Mouse (Mus musculus) neural tube, embryonic 14.5 days (tissue): ENCODE results near the gene Rab29. TPM values are rescaled to one million over a fixed set of nuclear protein-coding genes. Genes with fewer than 3 reads are reported as not detected.
"Not testable (repeated sequence)": the region's sequence is repeated elsewhere in the genome, so short reads cannot be mapped to it uniquely, and the experiment has no call there.

Experiments used
- ATAC-seq: fragments of 200-750 bp; cut with Nextera tagmentation; 2 replicates; pipeline ENCODE4 v1.8.0; 2017; ENCODE audit warnings: low read depth, mild to moderate bottlenecking, moderate TSS enrichment, moderate library complexity
- H3K27ac ChIP-seq: fragments of 300-500 bp; sonication (generic); 2 replicates; pipeline ENCODE4 v1.5.1; 2014; ENCODE audit warnings: low read depth, mild to moderate bottlenecking, control low read depth, low read length, moderate library complexity, mixed read lengths
- H3K27me3 ChIP-seq: fragments of 300-500 bp; sonication (generic); 2 replicates; pipeline ENCODE4 v1.6.1; 2014; ENCODE audit warnings: low read length; ENCODE audit not compliant: control insufficient read depth, insufficient read depth
- H3K36me3 ChIP-seq: fragments of 300-500 bp; sonication (generic); 2 replicates; pipeline ENCODE4 v1.6.1; 2014; ENCODE audit warnings: low read length, mixed read lengths; ENCODE audit not compliant: control insufficient read depth, insufficient read depth
- H3K4me1 ChIP-seq: fragments of 300-500 bp; sonication (generic); 2 replicates; pipeline ENCODE4 v1.6.1; 2014; ENCODE audit warnings: low read length; ENCODE audit not compliant: control insufficient read depth, insufficient read depth
- H3K4me2 ChIP-seq: fragments of 300-500 bp; sonication (generic); 2 replicates; pipeline ENCODE4 v1.6.1; 2014; ENCODE audit warnings: mild to moderate bottlenecking, low read depth, low read length, control low read depth
- H3K4me3 ChIP-seq: fragments of 300-500 bp; sonication (generic); 2 replicates; pipeline ENCODE4 v1.5.1; 2014; ENCODE audit warnings: low read depth, low read length, control low read depth, mixed read lengths
- H3K9ac ChIP-seq: fragments of 300-500 bp; sonication (generic); replicated peaks from 2 replicates; pipeline ENCODE4 v1.6.1; 2014; ENCODE audit warnings: low read depth, mild to moderate bottlenecking, control low read depth, low read length, mixed read lengths
- H3K9me3 ChIP-seq: fragments of 300-500 bp; sonication (generic); 2 replicates; pipeline ENCODE4 v1.6.1; 2016; ENCODE audit warnings: low read length; ENCODE audit not compliant: control insufficient read depth
- WGBS: fragments of 180-500 bp; shearing (Covaris S2); extraction: QIAGEN DNeasy Blood & Tissue Kit; methylation state at CpG from one replicate; pipeline ENCODE4 v1.1.7; 2014; 5-methylcytosine and 5-hydroxymethylcytosine counted together
- polyA plus RNA-seq: library from polyadenylated mRNA; unstranded; fragments of >200 nt; fragmentation: Nextera tagmentation; extraction: Ambion mirVana; gene quantifications from 2 replicates; pipeline ENCODE4 v1.2.1, GENCODE M21; 2014

The Rab29 gene
- 3.3 and 8.4 TPM in 2 replicates for polyA plus RNA-seq

- 1% methylated on average over 46 of the region's 46 CpGs for WGBS
- H3K9ac ChIP-seq, result peak within 1 kb of the TSS; percentile 17; the same call in 1 of the 2 replicates
- no peaks in the 10 kb centered on the region for H3K27me3 ChIP-seq
- peak; percentile 98 for ATAC-seq
- H3K4me1 ChIP-seq, result peaks cover 4% of the 10 kb centered on the region; the same call in 1 of the 2 replicates
- H3K4me3 ChIP-seq, result peak within 1 kb of the TSS; percentile 46
- no peaks in the 10 kb centered on the region for H3K9me3 ChIP-seq
- no peaks in the 10 kb centered on the region for H3K36me3 ChIP-seq
- no peak within 1 kb of the TSS for H3K27ac ChIP-seq
- peak within 1 kb of the TSS; percentile 82 for H3K4me2 ChIP-seq
These were observed at the start of gene Rab29 for GRCm38 (mm10) chr1:131867093-131867945. TSS of gene Rab29 (plus strand) at chr1:131867224.

GRCm38 (mm10) chr1:131820353-131820752, 46.7 kb upstream of the Rab29 start:
- not testable (repeated sequence) for H3K27me3 ChIP-seq, H3K4me3 ChIP-seq, ATAC-seq

GRCm38 (mm10) chr1:131820887-131821328, 46.1 kb upstream of the Rab29 start:
- H3K4me1 ChIP-seq, result no peaks in the 10 kb centered on the region
- no peak overlapping the region for H3K4me2 ChIP-seq
- no peak overlapping the region for H3K4me3 ChIP-seq
- no peaks in the 10 kb centered on the region for H3K36me3 ChIP-seq
- 64% methylated on average over 10 of the region's 10 CpGs for WGBS
- ATAC-seq, result no peak
- H3K27ac ChIP-seq, result no peak overlapping the region
- no peak overlapping the region for H3K9ac ChIP-seq
- H3K27me3 ChIP-seq, result no peaks in the 10 kb centered on the region
- no peaks in the 10 kb centered on the region for H3K9me3 ChIP-seq

More at GRCm38 (mm10) chr1:131820353-131820752, 46.7 kb upstream of the Rab29 start:
- H3K9me3 ChIP-seq, H3K4me1 ChIP-seq, H3K9ac ChIP-seq, H3K4me2 ChIP-seq, H3K27ac ChIP-seq, H3K36me3 ChIP-seq: not testable (repeated sequence)
- WGBS, result 72% methylated on average over 8 of the region's 9 CpGs

GRCm38 (mm10) chr1:131822292-131822691, 44.7 kb upstream of the Rab29 start:
- ATAC-seq, result no peak
- no peak overlapping the region for H3K4me3 ChIP-seq
- no peaks in the 10 kb centered on the region for H3K9me3 ChIP-seq
- H3K27me3 ChIP-seq, result no peaks in the 10 kb centered on the region
- WGBS, result 80% methylated on average over 8 of the region's 8 CpGs
- H3K9ac ChIP-seq, result no peak overlapping the region
- H3K36me3 ChIP-seq, result no peaks in the 10 kb centered on the region
- no peak overlapping the region for H3K27ac ChIP-seq
- H3K4me2 ChIP-seq, result no peak overlapping the region
- H3K4me1 ChIP-seq, result no peaks in the 10 kb centered on the region

GRCm38 (mm10) chr1:131822856-131823492, 44.0 kb upstream of the Rab29 start:
- ATAC-seq, result no peak
- no peaks in the 10 kb centered on the region for H3K4me1 ChIP-seq
- H3K27me3 ChIP-seq, result no peaks in the 10 kb centered on the region
- 87% methylated on average over 1 of the region's 1 CpGs for WGBS
- H3K9me3 ChIP-seq, result no peaks in the 10 kb centered on the region
- H3K4me2 ChIP-seq, result no peak overlapping the region
- H3K9ac ChIP-seq, result no peak overlapping the region
- no peak overlapping the region for H3K27ac ChIP-seq
- no peaks in the 10 kb centered on the region for H3K36me3 ChIP-seq
- no peak overlapping the region for H3K4me3 ChIP-seq

GRCm38 (mm10) chr1:131823563-131823962, 43.5 kb upstream of the Rab29 start:
- Histone ChIP-seq H3K4me1 (0 out of 2 replicates have a peak, but pooled peaks cover 1% of the 10 kb centered on the region), H3K27me3 (no peaks in the 10 kb centered on the region), H3K9ac (no peak overlapping the region), H3K27ac (no peak overlapping the region), H3K4me3 (no peak overlapping the region), H3K9me3 (no peaks in the 10 kb centered on the region), H3K4me2 (no peak overlapping the region), H3K36me3 (no peaks in the 10 kb centered on the region)
- no peak for ATAC-seq
- 55% methylated on average over 5 of the region's 5 CpGs for WGBS

- Histone ChIP-seq H3K9ac (no peak overlapping the region), H3K4me2 (no peak overlapping the region), H3K4me1 (0 out of 2 replicates have a peak, but pooled peaks cover 7% of the 10 kb centered on the region), H3K27me3 (no peaks in the 10 kb centered on the region), H3K9me3 (no peaks in the 10 kb centered on the region), H3K36me3 (no peaks in the 10 kb centered on the region), H3K27ac (no peak overlapping the region), H3K4me3 (no peak overlapping the region)
- WGBS, result 88% methylated on average over 11 of the region's 11 CpGs
- no peak for ATAC-seq
These were observed 42.4 kb upstream of the Rab29 start for GRCm38 (mm10) chr1:131824528-131825181.

- Histone ChIP-seq H3K27me3 (no peaks in the 10 kb centered on the region), H3K4me1 (peaks cover 19% of the 10 kb centered on the region), H3K9ac (peak within 1 kb of the TSS; percentile 71), H3K9me3 (no peaks in the 10 kb centered on the region), H3K4me3 (peak within 1 kb of the TSS; percentile 58), H3K4me2 (peak within 1 kb of the TSS; percentile 87), H3K36me3 (no peaks in the 10 kb centered on the region), H3K27ac (peak within 1 kb of the TSS; percentile 78)
- WGBS, result 3% methylated on average over 25 of the region's 25 CpGs
- ATAC-seq, result peak; percentile 69
These were observed 39.7 kb upstream of the Rab29 start, which contains the start of gene Slc41a1 for GRCm38 (mm10) chr1:131827207-131827786. TSS of gene Slc41a1 (plus strand) at chr1:131827493.
